Mouse (Mus musculus): ENCODE results near the gene Olfr120. TPM values are rescaled to one million over a fixed set of nuclear protein-coding genes. Genes with fewer than 3 reads are reported as not detected.
"Not testable (repeated sequence)": the region's sequence is repeated elsewhere in the genome, so short reads cannot be mapped to it uniquely, and the experiment has no call there.

The Olfr120 gene
- polyA plus RNA-seq (2016; fragmentation: Nextera tagmentation; extraction: Ambion mirVana) = not detected in 2 replicates

- no peaks in the 10 kb centered on the region for H3K27me3 ChIP-seq (ENCODE audit: insufficient read depth, poor library complexity, severe bottlenecking)
- H3K36me3 ChIP-seq = no peaks in the 10 kb centered on the region
- WGBS = 63% methylated on average over 1 of the region's 1 CpGs
- H3K4me3 ChIP-seq = no peak within 1 kb of the TSS
- no peak within 1 kb of the TSS for H3K27ac ChIP-seq
- H3K9me3 ChIP-seq = no peaks in the 10 kb centered on the region
- DNase-seq (ENCODE audit: low spot score) = no peak
- H3K4me1 ChIP-seq = no peaks in the 10 kb centered on the region
Observed at GRCm38 (mm10) chr17:37721508-37721907, at the start of gene Olfr120. Olfr120 (plus strand) TSS chr17:37721808.

GRCm38 (mm10) chr17:37696264-37696663, 25.3 kb upstream of the Olfr120 start, which contains the start of gene Olfr119:
Olfr119 (plus strand) TSS chr17:37696564.
- H3K4me3 ChIP-seq, H3K36me3 ChIP-seq: not testable (repeated sequence)
- 59% methylated on average over 1 of the region's 1 CpGs for WGBS

GRCm38 (mm10) chr17:37738070-37738469, 16.5 kb downstream of the Olfr120 start:
- H3K27me3 ChIP-seq (ENCODE audit: insufficient read depth, poor library complexity, severe bottlenecking) = no peaks in the 10 kb centered on the region
- H3K4me1 ChIP-seq = no peaks in the 10 kb centered on the region
- no peak overlapping the region for H3K4me3 ChIP-seq
- H3K36me3 ChIP-seq = no peaks in the 10 kb centered on the region
- H3K9me3 ChIP-seq = no peaks in the 10 kb centered on the region
- no peak for DNase-seq (ENCODE audit: low spot score)
- 43% methylated on average over 7 of the region's 7 CpGs for WGBS
- no peak overlapping the region for H3K27ac ChIP-seq

More at GRCm38 (mm10) chr17:37696264-37696663, 25.3 kb upstream of the Olfr120 start, which contains the start of gene Olfr119:
- not testable (repeated sequence) for H3K9me3 ChIP-seq; DNase-seq (ENCODE audit: low spot score); H3K4me1 ChIP-seq; H3K27ac ChIP-seq; H3K27me3 ChIP-seq (ENCODE audit: insufficient read depth, poor library complexity, severe bottlenecking)

GRCm38 (mm10) chr17:37768307-37768706, 46.7 kb downstream of the Olfr120 start, which contains the start of gene Olfr122:
Olfr122 (plus strand) TSS chr17:37768607.
- 75% methylated on average over 4 of the region's 4 CpGs for whole genome bisulfite sequencing
- H3K4me3 ChIP-seq = no peak within 1 kb of the TSS
- no peak for DNase-seq (ENCODE audit: low spot score)
- H3K4me1 ChIP-seq = no peaks in the 10 kb centered on the region
- H3K27me3 ChIP-seq (ENCODE audit: insufficient read depth, poor library complexity, severe bottlenecking) = no peaks in the 10 kb centered on the region
- H3K9me3 ChIP-seq = 0 out of 2 replicates have a peak, but pooled peaks cover 3% of the 10 kb centered on the region
- no peaks in the 10 kb centered on the region for H3K36me3 ChIP-seq
- no peak within 1 kb of the TSS for H3K27ac ChIP-seq

Other genes with a start within 250 kb of the Olfr120 start
- gene H2-M2, start 238.3 kb upstream of the Olfr120 start, polyA plus RNA-seq (2016; fragmentation: Nextera tagmentation; extraction: Ambion mirVana) = not detected in 2 replicates
- not detected in 2 replicates for gene Olfr110, start 229.3 kb upstream of the Olfr120 start, polyA plus RNA-seq (2016; fragmentation: Nextera tagmentation; extraction: Ambion mirVana)
- not detected in 2 replicates for gene Olfr111, start 213.8 kb upstream of the Olfr120 start, polyA plus RNA-seq (2016; fragmentation: Nextera tagmentation; extraction: Ambion mirVana)
- gene Olfr112, start 152.4 kb upstream of the Olfr120 start, polyA plus RNA-seq (2016; fragmentation: Nextera tagmentation; extraction: Ambion mirVana) = not detected in 2 replicates
- not detected in 2 replicates for gene Olfr113, start 144.1 kb upstream of the Olfr120 start, polyA plus RNA-seq (2016; fragmentation: Nextera tagmentation; extraction: Ambion mirVana)
- not detected in 2 replicates for gene Olfr114, start 129.1 kb upstream of the Olfr120 start, polyA plus RNA-seq (2016; fragmentation: Nextera tagmentation; extraction: Ambion mirVana)
- not detected in 2 replicates for gene Olfr115, start 94.7 kb upstream of the Olfr120 start, polyA plus RNA-seq (2016; fragmentation: Nextera tagmentation; extraction: Ambion mirVana)
- not detected in 2 replicates for gene Olfr116, start 94.6 kb upstream of the Olfr120 start, polyA plus RNA-seq (2016; fragmentation: Nextera tagmentation; extraction: Ambion mirVana)
- gene Olfr117, start 58.0 kb upstream of the Olfr120 start, polyA plus RNA-seq (2016; fragmentation: Nextera tagmentation; extraction: Ambion mirVana) = not detected in 2 replicates
- not detected in 2 replicates for gene Olfr118, start 54.8 kb upstream of the Olfr120 start, polyA plus RNA-seq (2016; fragmentation: Nextera tagmentation; extraction: Ambion mirVana)
- not detected in 2 replicates for gene Olfr119, start 25.2 kb upstream of the Olfr120 start, polyA plus RNA-seq (2016; fragmentation: Nextera tagmentation; extraction: Ambion mirVana)
- not detected in 2 replicates for gene Olfr121, start 27.0 kb downstream of the Olfr120 start, polyA plus RNA-seq (2016; fragmentation: Nextera tagmentation; extraction: Ambion mirVana)
- not detected in 2 replicates for gene Olfr122, start 46.8 kb downstream of the Olfr120 start, polyA plus RNA-seq (2016; fragmentation: Nextera tagmentation; extraction: Ambion mirVana)
- not detected in 2 replicates for gene Olfr123, start 71.7 kb downstream of the Olfr120 start, polyA plus RNA-seq (2016; fragmentation: Nextera tagmentation; extraction: Ambion mirVana)
- not detected in 2 replicates for gene Olfr124, start 78.1 kb downstream of the Olfr120 start, polyA plus RNA-seq (2016; fragmentation: Nextera tagmentation; extraction: Ambion mirVana)
- not detected in 2 replicates for gene Olfr125, start 111.1 kb downstream of the Olfr120 start, polyA plus RNA-seq (2016; fragmentation: Nextera tagmentation; extraction: Ambion mirVana)
- not detected in 2 replicates for gene Olfr126, start 125.7 kb downstream of the Olfr120 start, polyA plus RNA-seq (2016; fragmentation: Nextera tagmentation; extraction: Ambion mirVana)
- gene Olfr127, start 178.6 kb downstream of the Olfr120 start, polyA plus RNA-seq (2016; fragmentation: Nextera tagmentation; extraction: Ambion mirVana) = not detected in 2 replicates
- not detected in 2 replicates for gene Olfr128, start 198.7 kb downstream of the Olfr120 start, polyA plus RNA-seq (2016; fragmentation: Nextera tagmentation; extraction: Ambion mirVana)
- not detected in 2 replicates for gene Olfr761, start 231.3 kb downstream of the Olfr120 start, polyA plus RNA-seq (2016; fragmentation: Nextera tagmentation; extraction: Ambion mirVana)

Data from heart, embryonic 10.5 days (tissue).